Mouse (Mus musculus) liver, embryonic 14 days (tissue): ENCODE measurements around the gene Trp53rkb. TPM values are rescaled to one million over a fixed set of nuclear protein-coding genes. Genes with fewer than 3 reads are reported as not detected.

ENCODE experiments used
- polyA plus RNA-seq: library from polyadenylated mRNA; depleted of rRNA; stranded (reverse); fragments of >200 nt; gene quantifications from 2 replicates; pipeline ENCODE4 v1.2.3, GENCODE M21; 2012; rRNA removed

Gene Trp53rkb
- 2.6 and 2.8 TPM in 2 replicates for polyA plus RNA-seq

DNA sequence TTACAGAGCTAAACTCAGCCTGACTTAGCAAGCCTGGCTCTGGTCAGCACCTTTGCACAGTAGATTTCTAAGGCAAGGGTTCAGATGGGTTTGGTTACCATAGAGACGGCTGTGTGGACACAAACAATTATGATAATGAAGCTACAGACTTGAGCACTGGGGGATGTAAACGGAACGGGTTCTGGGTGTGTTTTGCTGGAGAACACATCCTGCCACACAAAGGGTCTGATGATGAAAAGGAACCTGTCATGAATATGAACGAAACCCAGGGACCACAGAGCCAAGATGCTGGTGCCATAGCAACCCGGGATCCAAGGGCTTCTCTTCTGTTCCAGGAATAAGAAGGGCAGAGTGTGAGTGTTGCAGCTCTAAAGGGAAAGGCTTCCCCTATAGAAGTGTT is at the start of gene Trp53rkb:
TSS of gene Trp53rkb (plus strand) at position 177 of the 400 bp plus-strand sequence.

DNA sequence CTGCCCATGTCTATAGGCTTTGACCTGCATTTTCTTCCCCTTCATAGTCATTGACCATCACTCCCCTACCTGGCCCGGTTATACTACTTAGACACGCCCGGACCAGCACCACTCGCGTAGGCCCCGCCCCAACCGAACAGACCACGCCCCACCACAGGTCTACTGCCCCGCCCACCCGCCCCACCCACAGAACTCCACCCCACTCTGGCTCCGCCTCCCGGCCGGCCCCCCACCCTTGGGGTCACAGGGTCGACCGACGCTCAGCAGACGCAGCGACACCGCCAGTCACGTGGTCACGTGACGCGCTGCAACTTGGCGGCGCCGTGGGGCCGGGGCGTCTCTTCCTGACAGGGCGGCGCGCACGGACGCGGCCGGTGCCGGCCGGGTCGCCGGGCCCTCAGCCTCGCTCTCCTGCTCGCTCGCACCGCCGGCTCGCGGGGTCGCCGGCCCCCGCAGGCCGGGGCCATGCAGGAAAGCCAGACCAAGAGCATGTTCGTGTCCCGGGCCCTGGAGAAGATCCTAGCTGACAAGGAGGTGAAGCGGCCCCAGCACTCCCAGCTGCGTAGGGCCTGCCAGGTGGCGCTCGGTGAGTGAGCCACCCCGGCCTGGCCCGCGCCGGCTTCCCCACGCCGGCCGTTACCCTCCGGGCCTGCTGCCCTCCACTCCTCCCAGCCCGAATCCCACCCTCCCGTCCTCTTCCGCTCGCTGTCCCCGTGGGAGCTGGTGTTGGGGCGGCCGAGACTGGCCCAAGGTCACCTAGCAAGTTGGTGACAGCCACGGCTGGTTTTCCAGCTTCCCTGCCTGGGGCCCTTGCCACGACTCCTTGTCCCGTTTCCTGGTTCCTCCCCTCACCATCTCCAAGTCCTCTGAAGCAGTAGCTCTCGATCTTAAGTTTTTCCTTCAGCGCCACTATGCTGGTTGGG is 13.2 kb downstream of the Trp53rkb start, which contains the start of gene Arfgef2:
TSS of gene Arfgef2 (plus strand) at position 339 of the 923 bp plus-strand sequence.

Other genes with a start within 250 kb of the Trp53rkb start
- gene Prex1, start 78.7 kb upstream of the Trp53rkb start, polyA plus RNA-seq, result 8.6 and 10.4 TPM in 2 replicates
- 4.8 and 6.1 TPM in 2 replicates for gene Arfgef2, start 13.1 kb downstream of the Trp53rkb start, polyA plus RNA-seq
- 33.9 and 41.5 TPM in 2 replicates for gene Cse1l, start 113.5 kb downstream of the Trp53rkb start, polyA plus RNA-seq
- 9.8 and 12.1 TPM in 2 replicates for gene Stau1, start 203.8 kb downstream of the Trp53rkb start, polyA plus RNA-seq
- 39.4 and 41.2 TPM in 2 replicates for gene Ddx27, start 222.7 kb downstream of the Trp53rkb start, polyA plus RNA-seq